Mouse (Mus musculus): ENCODE data around the gene Rimklb. TPM values are rescaled to one million over a fixed set of nuclear protein-coding genes. Genes with fewer than 3 reads are reported as not detected.
"Not testable (repeated sequence)": the region's sequence is repeated elsewhere in the genome, so short reads cannot be mapped to it uniquely, and the experiment has no call there.

Rimklb gene
- polyA plus RNA-seq (2015; fragmentation: Nextera tagmentation; extraction: Ambion mirVana): 6.6 and 9.8 TPM in 2 replicates

GRCm38 (mm10) chr6:122498661-122499060 lies at the start of gene Rimklb:
Gene Rimklb (minus strand): TSS chr6:122498761.
- Histone ChIP-seq H3K27me3 (ENCODE audit: insufficient read depth, low read length) (no peaks in the 10 kb centered on the region), H3K9ac (ENCODE audit: low read depth, low read length) (no peak within 1 kb of the TSS), H3K36me3 (ENCODE audit: insufficient read depth, low read length) (no peaks in the 10 kb centered on the region), H3K27ac (no peak within 1 kb of the TSS), H3K4me2 (ENCODE audit: low read length) (no peak within 1 kb of the TSS), H3K9me3 (replicated peaks; ENCODE audit: low read length) (no peaks in the 10 kb centered on the region), H3K4me1 (replicated peaks; ENCODE audit: insufficient read depth, low read length) (0 out of 2 replicates have a peak, but pooled peaks cover 12% of the 10 kb centered on the region), H3K4me3 (replicated peaks; ENCODE audit: low read depth, low read length) (no peak within 1 kb of the TSS)
- no peak for DNase-seq (ENCODE audit: low spot score)
- 68% methylated on average over 5 of the region's 5 CpGs for WGBS
- no peak for TF ChIP-seq CTCF (IDR thresholded peaks at IDR 0.05; ENCODE audit: low read depth)
- ATAC-seq (replicated peaks; ENCODE audit: low FRiP score, low read depth): no peak

GRCm38 (mm10) chr6:122545948-122546347 lies 47.4 kb upstream of the Rimklb start:
- no peak for TF ChIP-seq CTCF (IDR thresholded peaks at IDR 0.05; ENCODE audit: low read depth)
- no peak overlapping the region for H3K4me3 ChIP-seq (replicated peaks; ENCODE audit: low read depth, low read length)
- H3K27me3 ChIP-seq (ENCODE audit: insufficient read depth, low read length): no peaks in the 10 kb centered on the region
- ATAC-seq (replicated peaks; ENCODE audit: low FRiP score, low read depth) (no peak), DNase-seq (ENCODE audit: low spot score) (no peak)
- no peaks in the 10 kb centered on the region for H3K4me1 ChIP-seq (replicated peaks; ENCODE audit: insufficient read depth, low read length)
- 69% methylated on average over 10 of the region's 10 CpGs for WGBS
- no peaks in the 10 kb centered on the region for H3K36me3 ChIP-seq (ENCODE audit: insufficient read depth, low read length)
- H3K4me2 ChIP-seq (ENCODE audit: low read length): no peak overlapping the region
- no peak overlapping the region for H3K27ac ChIP-seq
- no peak overlapping the region for H3K9ac ChIP-seq (ENCODE audit: low read depth, low read length)
- no peaks in the 10 kb centered on the region for H3K9me3 ChIP-seq (replicated peaks; ENCODE audit: low read length)

GRCm38 (mm10) chr6:122545289-122545882 lies 46.8 kb upstream of the Rimklb start:
- Histone ChIP-seq H3K4me2 (ENCODE audit: low read length) (no peak overlapping the region), H3K27me3 (ENCODE audit: insufficient read depth, low read length) (no peaks in the 10 kb centered on the region), H3K4me1 (replicated peaks; ENCODE audit: insufficient read depth, low read length) (no peaks in the 10 kb centered on the region), H3K27ac (no peak overlapping the region), H3K4me3 (replicated peaks; ENCODE audit: low read depth, low read length) (no peak overlapping the region), H3K9me3 (replicated peaks; ENCODE audit: low read length) (no peaks in the 10 kb centered on the region), H3K9ac (ENCODE audit: low read depth, low read length) (no peak overlapping the region), H3K36me3 (ENCODE audit: insufficient read depth, low read length) (no peaks in the 10 kb centered on the region)
- no peak for TF ChIP-seq CTCF (IDR thresholded peaks at IDR 0.05; ENCODE audit: low read depth)
- DNase-seq (ENCODE audit: low spot score): no peak
- ATAC-seq (replicated peaks; ENCODE audit: low FRiP score, low read depth): no peak
- WGBS: 61% methylated on average over 9 of the region's 9 CpGs

- no peak for ATAC-seq (replicated peaks; ENCODE audit: low FRiP score, low read depth)
- Histone ChIP-seq H3K4me3 (replicated peaks; ENCODE audit: low read depth, low read length) (no peak overlapping the region), H3K27me3 (ENCODE audit: insufficient read depth, low read length) (no peaks in the 10 kb centered on the region), H3K27ac (no peak overlapping the region), H3K9me3 (replicated peaks; ENCODE audit: low read length) (no peaks in the 10 kb centered on the region), H3K36me3 (ENCODE audit: insufficient read depth, low read length) (no peaks in the 10 kb centered on the region), H3K4me1 (replicated peaks; ENCODE audit: insufficient read depth, low read length) (no peaks in the 10 kb centered on the region), H3K9ac (ENCODE audit: low read depth, low read length) (no peak overlapping the region), H3K4me2 (ENCODE audit: low read length) (no peak overlapping the region)
- DNase-seq (ENCODE audit: low spot score): no peak
- TF ChIP-seq CTCF (IDR thresholded peaks at IDR 0.05; ENCODE audit: low read depth): no peak
- 88% methylated on average over 1 of the region's 1 CpGs for WGBS
Measured at GRCm38 (mm10) chr6:122544672-122545071, 46.1 kb upstream of the Rimklb start.

GRCm38 (mm10) chr6:122543574-122543973 lies 45.0 kb upstream of the Rimklb start:
- WGBS: 86% methylated on average over 5 of the region's 5 CpGs
- H3K4me1 ChIP-seq (replicated peaks; ENCODE audit: insufficient read depth, low read length): no peaks in the 10 kb centered on the region
- ATAC-seq (replicated peaks; ENCODE audit: low FRiP score, low read depth): no peak

GRCm38 (mm10) chr6:122542459-122542858 lies 43.9 kb upstream of the Rimklb start:
- 75% methylated on average over 5 of the region's 5 CpGs for WGBS
- not testable (repeated sequence) for H3K27ac ChIP-seq; H3K4me3 ChIP-seq (replicated peaks; ENCODE audit: low read depth, low read length); H3K9me3 ChIP-seq (replicated peaks; ENCODE audit: low read length); H3K4me1 ChIP-seq (replicated peaks; ENCODE audit: insufficient read depth, low read length); H3K4me2 ChIP-seq (ENCODE audit: low read length); H3K36me3 ChIP-seq (ENCODE audit: insufficient read depth, low read length); H3K27me3 ChIP-seq (ENCODE audit: insufficient read depth, low read length); ATAC-seq (replicated peaks; ENCODE audit: low FRiP score, low read depth); H3K9ac ChIP-seq (ENCODE audit: low read depth, low read length); DNase-seq (ENCODE audit: low spot score)

More at GRCm38 (mm10) chr6:122543574-122543973, 45.0 kb upstream of the Rimklb start:
- Histone ChIP-seq H3K27me3 (ENCODE audit: insufficient read depth, low read length) (no peaks in the 10 kb centered on the region), H3K36me3 (ENCODE audit: insufficient read depth, low read length) (no peaks in the 10 kb centered on the region), H3K27ac (no peak overlapping the region), H3K4me2 (ENCODE audit: low read length) (no peak overlapping the region), H3K9ac (ENCODE audit: low read depth, low read length) (no peak overlapping the region), H3K4me3 (replicated peaks; ENCODE audit: low read depth, low read length) (no peak overlapping the region), H3K9me3 (replicated peaks; ENCODE audit: low read length) (no peaks in the 10 kb centered on the region)
- TF ChIP-seq CTCF (IDR thresholded peaks at IDR 0.05; ENCODE audit: low read depth): no peak
- DNase-seq (ENCODE audit: low spot score): no peak

GRCm38 (mm10) chr6:122539564-122539963 lies 41.0 kb upstream of the Rimklb start:
- Histone ChIP-seq H3K4me3 (replicated peaks; ENCODE audit: low read depth, low read length) (no peak overlapping the region), H3K4me2 (ENCODE audit: low read length) (no peak overlapping the region), H3K27me3 (ENCODE audit: insufficient read depth, low read length) (no peaks in the 10 kb centered on the region), H3K27ac (no peak overlapping the region), H3K4me1 (replicated peaks; ENCODE audit: insufficient read depth, low read length) (no peaks in the 10 kb centered on the region), H3K9me3 (replicated peaks; ENCODE audit: low read length) (no peaks in the 10 kb centered on the region), H3K36me3 (ENCODE audit: insufficient read depth, low read length) (no peaks in the 10 kb centered on the region), H3K9ac (ENCODE audit: low read depth, low read length) (no peak overlapping the region)
- ATAC-seq (replicated peaks; ENCODE audit: low FRiP score, low read depth) (no peak), DNase-seq (ENCODE audit: low spot score) (no peak)
- no peak for TF ChIP-seq CTCF (IDR thresholded peaks at IDR 0.05; ENCODE audit: low read depth)
- 87% methylated on average over 9 of the region's 9 CpGs for WGBS

Data from kidney, postnatal 0 days (tissue).